Mouse (Mus musculus): ENCODE measurements at regions not wholly inside any gene's neighbourhood (a gene's known extent, or its start where the extent isn't known, plus 50 kb on each side); places are given as distances from the start of the nearest gene placed in this dataset.

GRCm38 (mm10) chr10:118003739-118004361 is 137.8 kb upstream of the Mdm1 start:
- WGBS: 26% methylated on average over 16 of the region's 16 CpGs
- Histone ChIP-seq H3K9me3 (no peaks in the 10 kb centered on the region), H3K4me1 (replicated peaks) (no peaks in the 10 kb centered on the region), H3K4me2 (replicated peaks) (no peak overlapping the region), H3K27ac (no peak overlapping the region), H3K36me3 (no peaks in the 10 kb centered on the region), H3K9ac (no peak overlapping the region), H3K27me3 (replicated peaks) (no peaks in the 10 kb centered on the region), H3K4me3 (replicated peaks) (no peak overlapping the region)
- ATAC-seq: no peak

GRCm38 (mm10) chr10:118004362-118004958 is 137.2 kb upstream of the Mdm1 start:
- no peak overlapping the region for H3K27ac ChIP-seq
- H3K4me2 ChIP-seq (replicated peaks): no peak overlapping the region
- no peak overlapping the region for H3K9ac ChIP-seq
- H3K27me3 ChIP-seq (replicated peaks): no peaks in the 10 kb centered on the region
- H3K36me3 ChIP-seq: no peaks in the 10 kb centered on the region
- ATAC-seq: no peak
- no peak overlapping the region for H3K4me3 ChIP-seq (replicated peaks)
- 55% methylated on average over 8 of the region's 8 CpGs for whole genome bisulfite sequencing
- no peaks in the 10 kb centered on the region for H3K4me1 ChIP-seq (replicated peaks)
- no peaks in the 10 kb centered on the region for H3K9me3 ChIP-seq

- H3K36me3 ChIP-seq: no peaks in the 10 kb centered on the region
- H3K4me3 ChIP-seq (replicated peaks): no peak overlapping the region
- no peak for ATAC-seq
- no peak overlapping the region for H3K27ac ChIP-seq
- H3K4me1 ChIP-seq (replicated peaks): no peaks in the 10 kb centered on the region
- H3K9me3 ChIP-seq: no peaks in the 10 kb centered on the region
- no peaks in the 10 kb centered on the region for H3K27me3 ChIP-seq (replicated peaks)
- WGBS: 60% methylated on average over 14 of the region's 14 CpGs
- no peak overlapping the region for H3K9ac ChIP-seq
- H3K4me2 ChIP-seq (replicated peaks): no peak overlapping the region
Measured at GRCm38 (mm10) chr10:118006827-118007550, 134.6 kb upstream of the Mdm1 start.

- WGBS: 77% methylated on average over 7 of the region's 7 CpGs
- H3K27me3 ChIP-seq (replicated peaks): no peaks in the 10 kb centered on the region
- no peaks in the 10 kb centered on the region for H3K4me1 ChIP-seq (replicated peaks)
- no peaks in the 10 kb centered on the region for H3K9me3 ChIP-seq
- no peak for ATAC-seq
- H3K9ac ChIP-seq: no peak overlapping the region
- H3K36me3 ChIP-seq: no peaks in the 10 kb centered on the region
- no peak overlapping the region for H3K4me2 ChIP-seq (replicated peaks)
- H3K4me3 ChIP-seq (replicated peaks): no peak overlapping the region
- H3K27ac ChIP-seq: no peak overlapping the region
Measured at GRCm38 (mm10) chr10:118007846-118008245, 133.8 kb upstream of the Mdm1 start.

- H3K27ac ChIP-seq: no peak overlapping the region
- no peaks in the 10 kb centered on the region for H3K9me3 ChIP-seq
- no peak overlapping the region for H3K9ac ChIP-seq
- H3K4me2 ChIP-seq (replicated peaks): no peak overlapping the region
- H3K4me3 ChIP-seq (replicated peaks): no peak overlapping the region
- H3K36me3 ChIP-seq: no peaks in the 10 kb centered on the region
- H3K27me3 ChIP-seq (replicated peaks): no peaks in the 10 kb centered on the region
- WGBS: 61% methylated on average over 10 of the region's 10 CpGs
- ATAC-seq: no peak
- H3K4me1 ChIP-seq (replicated peaks): no peaks in the 10 kb centered on the region
Measured at GRCm38 (mm10) chr10:118011687-118012567, 129.7 kb upstream of the Mdm1 start.

GRCm38 (mm10) chr10:118028831-118029230 is 112.8 kb upstream of the Mdm1 start:
- no peaks in the 10 kb centered on the region for H3K27me3 ChIP-seq (replicated peaks)
- no peaks in the 10 kb centered on the region for H3K36me3 ChIP-seq
- ATAC-seq: no peak
- no peaks in the 10 kb centered on the region for H3K9me3 ChIP-seq
- H3K27ac ChIP-seq: no peak overlapping the region
- no peak overlapping the region for H3K9ac ChIP-seq
- 85% methylated on average over 9 of the region's 9 CpGs for WGBS
- H3K4me2 ChIP-seq (replicated peaks): no peak overlapping the region
- H3K4me1 ChIP-seq (replicated peaks): no peaks in the 10 kb centered on the region
- H3K4me3 ChIP-seq (replicated peaks): no peak overlapping the region

- no peak for ATAC-seq
Measured at GRCm38 (mm10) chr10:118034401-118034800, 107.2 kb upstream of the Mdm1 start.

GRCm38 (mm10) chr10:118035035-118035434 is 106.6 kb upstream of the Mdm1 start:
- Histone ChIP-seq H3K4me2 (replicated peaks) (no peak overlapping the region), H3K4me3 (replicated peaks) (no peak overlapping the region), H3K36me3 (no peaks in the 10 kb centered on the region), H3K9me3 (no peaks in the 10 kb centered on the region), H3K9ac (no peak overlapping the region), H3K27ac (no peak overlapping the region), H3K4me1 (replicated peaks) (no peaks in the 10 kb centered on the region), H3K27me3 (replicated peaks) (no peaks in the 10 kb centered on the region)
- no peak for ATAC-seq
- 84% methylated on average over 13 of the region's 13 CpGs for WGBS

More at GRCm38 (mm10) chr10:118034401-118034800, 107.2 kb upstream of the Mdm1 start:
- H3K4me3 ChIP-seq (replicated peaks): no peak overlapping the region
- H3K9me3 ChIP-seq: no peaks in the 10 kb centered on the region
- H3K27me3 ChIP-seq (replicated peaks): no peaks in the 10 kb centered on the region
- no peaks in the 10 kb centered on the region for H3K4me1 ChIP-seq (replicated peaks)
- H3K36me3 ChIP-seq: no peaks in the 10 kb centered on the region
- H3K4me2 ChIP-seq (replicated peaks): no peak overlapping the region
- H3K9ac ChIP-seq: no peak overlapping the region
- 77% methylated on average over 17 of the region's 17 CpGs for WGBS
- no peak overlapping the region for H3K27ac ChIP-seq

- 93% methylated on average over 10 of the region's 10 CpGs for WGBS
- H3K27me3 ChIP-seq (replicated peaks): no peaks in the 10 kb centered on the region
- H3K4me3 ChIP-seq (replicated peaks): no peak overlapping the region
- H3K27ac ChIP-seq: no peak overlapping the region
- H3K9ac ChIP-seq: no peak overlapping the region
- no peak for ATAC-seq
- no peaks in the 10 kb centered on the region for H3K4me1 ChIP-seq (replicated peaks)
- H3K36me3 ChIP-seq: no peaks in the 10 kb centered on the region
- H3K4me2 ChIP-seq (replicated peaks): no peak overlapping the region
- H3K9me3 ChIP-seq: no peaks in the 10 kb centered on the region
Measured at GRCm38 (mm10) chr10:118038465-118038864, 103.1 kb upstream of the Mdm1 start.

- Histone ChIP-seq H3K27me3 (replicated peaks) (no peaks in the 10 kb centered on the region), H3K9ac (no peak overlapping the region), H3K4me3 (replicated peaks) (no peak overlapping the region), H3K36me3 (no peaks in the 10 kb centered on the region), H3K27ac (no peak overlapping the region), H3K9me3 (no peaks in the 10 kb centered on the region), H3K4me2 (replicated peaks) (no peak overlapping the region), H3K4me1 (replicated peaks) (no peaks in the 10 kb centered on the region)
- WGBS: 88% methylated on average over 4 of the region's 4 CpGs
- ATAC-seq: no peak
Measured at GRCm38 (mm10) chr10:118039056-118039455, 102.6 kb upstream of the Mdm1 start.

- Histone ChIP-seq H3K9me3 (no peaks in the 10 kb centered on the region), H3K4me2 (replicated peaks) (no peak overlapping the region), H3K4me1 (replicated peaks) (no peaks in the 10 kb centered on the region), H3K9ac (no peak overlapping the region), H3K36me3 (no peaks in the 10 kb centered on the region), H3K4me3 (replicated peaks) (no peak overlapping the region), H3K27me3 (replicated peaks) (no peaks in the 10 kb centered on the region), H3K27ac (no peak overlapping the region)
- WGBS: 85% methylated on average over 3 of the region's 3 CpGs
- no peak for ATAC-seq
Measured at GRCm38 (mm10) chr10:118041068-118041467, 100.5 kb upstream of the Mdm1 start.

- Histone ChIP-seq H3K4me2 (replicated peaks) (no peak overlapping the region), H3K9me3 (no peaks in the 10 kb centered on the region), H3K9ac (no peak overlapping the region), H3K4me1 (replicated peaks) (no peaks in the 10 kb centered on the region), H3K27me3 (replicated peaks) (no peaks in the 10 kb centered on the region), H3K4me3 (replicated peaks) (no peak overlapping the region), H3K36me3 (no peaks in the 10 kb centered on the region), H3K27ac (no peak overlapping the region)
- 66% methylated on average over 13 of the region's 13 CpGs for WGBS
- ATAC-seq: no peak
Measured at GRCm38 (mm10) chr10:118043761-118044160, 97.8 kb upstream of the Mdm1 start.

Data from intestine, embryonic 15.5 days (tissue).